Comparison of ENCODE assay signal across 10 mouse cellular contexts in genomic region chr3:84235420-84236304, GRCm38 (mm10).
DNase-seq lines count a peak whose midpoint lies in the region; ATAC-seq and TF ChIP-seq lines count a peak whose summit lies in the region.
"Had no signal": no experiment of that assay in that cellular context is flagged by ENCODE, and none has a peak within 500 bp of the region (broad histone marks: within the 10 kb centered on the region; RNA-seq: fewer than 3 reads in every experiment).

No protein-coding gene starts in this region.

- no peak for TF ChIP-seq CTCF in brain, embryonic 14.5 days (IDR thresholded peaks at IDR 0.05; ENCODE audit: borderline replicate concordance, extremely low read depth, insufficient read depth, insufficient read length)
- no peak for TF ChIP-seq CTCF in lung, postnatal 0 days (IDR thresholded peaks at IDR 0.05)

- no peak overlapping the region for H3K4me2 ChIP-seq in kidney, embryonic 15.5 days
- H3K4me2 ChIP-seq in lung, postnatal 0 days (replicated peaks; ENCODE audit: low read depth, low read length): no peak overlapping the region

- peaks cover 22% of the 10 kb centered on the region for H3K4me1 ChIP-seq in kidney, embryonic 15.5 days
- H3K4me1 ChIP-seq in lung, postnatal 0 days (ENCODE audit: insufficient read depth, low read depth, low read length): peaks cover 11% of the 10 kb centered on the region

- 0 out of 2 replicates have a peak, but pooled peaks have one; percentile 20 for ATAC-seq in kidney, embryonic 15.5 days (replicated peaks; ENCODE audit: low FRiP score)
- peak; percentile 62 for ATAC-seq in lung, postnatal 0 days
- ATAC-seq: inflammation-experienced regulatory T-cells, adult 6 months had no signal

- no peak overlapping the region for H3K4me3 ChIP-seq in kidney, embryonic 15.5 days (replicated peaks)
- H3K4me3 ChIP-seq in lung, postnatal 0 days (ENCODE audit: low read depth, low read length): no peak overlapping the region

- no peaks in the 10 kb centered on the region for H3K27me3 ChIP-seq in kidney, embryonic 15.5 days
- no peaks in the 10 kb centered on the region for H3K27me3 ChIP-seq in lung, postnatal 0 days (replicated peaks; ENCODE audit: insufficient read depth, low read length)

- no peak overlapping the region for H3K27ac ChIP-seq in kidney, embryonic 15.5 days
- H3K27ac ChIP-seq in lung, postnatal 0 days (ENCODE audit: low read length): peak overlapping the region; percentile 44; the same call in 1 of the 2 replicates

- 0 out of 2 replicates have a peak, but pooled peaks have one; percentile 16 for TF ChIP-seq EP300 in lung, postnatal 0 days (IDR thresholded peaks at IDR 0.05)

- H3K9ac ChIP-seq in kidney, embryonic 15.5 days: no peak overlapping the region
- H3K9ac ChIP-seq in lung, postnatal 0 days (replicated peaks; ENCODE audit: low read depth): no peak overlapping the region

- peak; percentile 36 for DNase-seq in heart, adult 8-10 months (ENCODE audit: low spot score)
- no peak for DNase-seq in heart, postnatal 25 days (ENCODE audit: low spot score)
- peak; percentile 68 for DNase-seq in brain, embryonic 14.5 days (ENCODE audit: low read depth)
- DNase-seq in lung, postnatal 0 days (ENCODE audit: low spot score): no peak
- no peak for DNase-seq in cerebellum, postnatal 36 days
- no peak for DNase-seq in gastrocnemius, adult 18-20 months (ENCODE audit: low spot score)
- DNase-seq in ovary, postnatal 10 days (ENCODE audit: low spot score): no peak
- DNase-seq: gastrocnemius, postnatal 10 days had no signal

- intact Hi-C loops in heart, postnatal 25 days (cut with DNase I): no loop called here

- WGBS in kidney, embryonic 15.5 days: 43% methylated on average over 10 of the region's 10 CpGs
- WGBS in lung, postnatal 0 days: 46% methylated on average over 10 of the region's 10 CpGs

- H3K9me3 ChIP-seq in kidney, embryonic 15.5 days (replicated peaks): no peaks in the 10 kb centered on the region
- no peaks in the 10 kb centered on the region for H3K9me3 ChIP-seq in lung, postnatal 0 days (ENCODE audit: low read length)

- TF ChIP-seq POLR2A in brain, embryonic 14.5 days (IDR thresholded peaks at IDR 0.05; ENCODE audit: borderline replicate concordance, extremely low read depth, insufficient read depth, insufficient read length, poor library complexity, severe bottlenecking): no peak

- no peaks in the 10 kb centered on the region for H3K36me3 ChIP-seq in kidney, embryonic 15.5 days
- H3K36me3 ChIP-seq in lung, postnatal 0 days (ENCODE audit: insufficient read depth, low read length): no peaks in the 10 kb centered on the region

Comparison
In these comparisons a context has a peak if more than half of its experiments do, and no peak if none do; other contexts are left out.
1. DNase-seq: peak in heart, adult 8-10 months (single experiment) and brain, embryonic 14.5 days (single experiment); none in heart, postnatal 25 days (single experiment), lung, postnatal 0 days (single experiment), cerebellum, postnatal 36 days (0 of 2), gastrocnemius, adult 18-20 months (single experiment) and ovary, postnatal 10 days (single experiment).